Mouse (Mus musculus): ENCODE data around the gene Pgpep1l.

Pgpep1l gene

GRCm38 (mm10) chr7:68221677-68222230 lies 42.3 kb downstream of the Pgpep1l start:
- intact Hi-C loops (cut with DNase I) = no loop called here

- intact Hi-C loops (cut with DNase I) = no loop called here
Measured at GRCm38 (mm10) chr7:68218879-68219278, 45.2 kb downstream of the Pgpep1l start.

GRCm38 (mm10) chr7:68215522-68216070 lies 48.4 kb downstream of the Pgpep1l start:
- intact Hi-C loops (cut with DNase I) = no loop called here

- intact Hi-C loops (cut with DNase I) = no loop called here
Measured at GRCm38 (mm10) chr7:68213842-68214241, 50.2 kb downstream of the Pgpep1l start.

- intact Hi-C loops (cut with DNase I) = no loop called here
Measured at GRCm38 (mm10) chr7:68211883-68212282, 52.1 kb downstream of the Pgpep1l start.

- intact Hi-C loops (cut with DNase I) = no loop called here
Measured at GRCm38 (mm10) chr7:68210417-68210816, 53.6 kb downstream of the Pgpep1l start.

GRCm38 (mm10) chr7:68209039-68209438 lies 55.0 kb downstream of the Pgpep1l start:
- intact Hi-C loops (cut with DNase I) = no loop called here

GRCm38 (mm10) chr7:68205776-68206427 lies 58.1 kb downstream of the Pgpep1l start:
- intact Hi-C loops (cut with DNase I) = no loop called here

GRCm38 (mm10) chr7:68199609-68200008 lies 64.4 kb downstream of the Pgpep1l start:
- intact Hi-C loops (cut with DNase I) = no loop called here

- intact Hi-C loops (cut with DNase I) = no loop called here
Measured at GRCm38 (mm10) chr7:68193958-68194695, 69.9 kb downstream of the Pgpep1l start.

GRCm38 (mm10) chr7:68189691-68190456 lies 74.2 kb downstream of the Pgpep1l start:
- intact Hi-C loops (cut with DNase I) = no loop called here

GRCm38 (mm10) chr7:68189211-68189610 lies 74.8 kb downstream of the Pgpep1l start:
- intact Hi-C loops (cut with DNase I) = no loop called here
